Mouse (Mus musculus) 3134 (cell line): ENCODE results near the gene Serping1.
"Not testable (repeated sequence)": the region's sequence is repeated elsewhere in the genome, so short reads cannot be mapped to it uniquely, and the experiment has no call there.

Experiments
- DNase-seq: peaks from one replicate; pipeline ENCODE4 v3.0.0-alpha.2; 2011; ENCODE audit warnings: low spot score; ENCODE audit not compliant: insufficient read length; ENCODE audit errors: extremely low read depth

The Serping1 gene

DNA sequence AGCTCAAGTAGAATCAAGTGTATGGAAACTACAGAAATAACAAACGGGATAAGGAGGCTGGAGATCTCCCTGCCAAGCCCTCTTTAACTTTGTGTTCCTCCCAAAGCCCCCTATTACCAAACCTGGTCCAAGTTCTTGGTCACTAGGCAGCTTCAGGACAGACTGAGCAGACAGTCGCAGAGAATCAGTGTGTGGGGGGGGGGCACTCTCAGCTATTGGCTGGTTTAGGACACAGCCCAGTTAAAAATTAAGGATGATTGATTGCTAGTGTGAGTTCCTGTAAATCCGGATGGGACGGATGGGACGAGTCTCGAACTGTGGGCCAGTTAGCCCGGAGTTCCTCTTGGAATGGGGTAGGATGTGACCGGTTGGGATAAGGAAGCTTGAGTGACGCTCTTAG is at the start of gene Serping1:
TSS of gene Serping1 (minus strand) at position 204 of the 400 bp plus-strand sequence.
- DNase-seq = no peak

DNA sequence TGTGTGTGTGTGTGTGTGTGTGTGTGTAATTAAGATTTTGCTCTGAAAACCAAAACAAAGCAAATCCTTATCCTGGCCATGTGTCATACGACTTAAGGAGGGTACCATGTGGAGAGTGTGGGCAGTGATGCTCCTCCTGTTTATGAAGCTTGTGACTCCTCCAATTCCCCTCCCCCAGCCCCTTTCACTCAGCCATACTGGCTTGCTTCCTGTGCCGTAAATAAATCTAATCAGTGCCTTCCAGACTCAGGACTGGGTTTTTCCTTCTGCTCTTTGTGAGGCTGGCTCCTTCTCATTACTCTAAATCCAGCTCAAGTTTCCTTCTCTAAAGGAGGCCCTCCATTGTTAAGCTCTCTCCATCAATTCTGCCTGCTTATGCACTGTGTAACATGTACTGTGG is 48.0 kb upstream of the Serping1 start:
- no peak for DNase-seq

DNA sequence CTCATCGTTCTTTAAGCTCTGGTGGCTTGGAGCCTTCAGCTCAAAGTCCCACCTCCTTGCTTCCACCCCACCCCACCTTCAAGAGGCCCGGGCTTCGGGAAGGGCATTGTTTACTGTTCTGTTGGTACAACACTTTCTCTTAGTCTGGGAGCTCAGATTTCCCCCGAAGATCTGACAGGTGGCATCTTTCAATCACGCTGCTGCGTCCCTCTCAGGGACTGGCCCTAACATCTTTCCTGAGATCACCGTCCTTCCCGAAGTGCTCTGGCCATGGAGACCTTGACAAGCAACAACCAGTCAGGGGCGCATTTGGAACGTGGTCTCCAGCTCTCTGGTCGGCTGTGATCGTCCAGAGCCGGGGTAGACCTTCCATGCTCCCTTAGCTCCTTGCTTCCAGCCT is 47.3 kb upstream of the Serping1 start, which contains the start of gene Smtnl1:
TSS of gene Smtnl1 (minus strand) at position 101 of the 400 bp plus-strand sequence.
- DNase-seq = no peak

- DNase-seq = no peak
Observed at GRCm38 (mm10) chr2:84819861-84820260, 44.6 kb upstream of the Serping1 start.

DNA sequence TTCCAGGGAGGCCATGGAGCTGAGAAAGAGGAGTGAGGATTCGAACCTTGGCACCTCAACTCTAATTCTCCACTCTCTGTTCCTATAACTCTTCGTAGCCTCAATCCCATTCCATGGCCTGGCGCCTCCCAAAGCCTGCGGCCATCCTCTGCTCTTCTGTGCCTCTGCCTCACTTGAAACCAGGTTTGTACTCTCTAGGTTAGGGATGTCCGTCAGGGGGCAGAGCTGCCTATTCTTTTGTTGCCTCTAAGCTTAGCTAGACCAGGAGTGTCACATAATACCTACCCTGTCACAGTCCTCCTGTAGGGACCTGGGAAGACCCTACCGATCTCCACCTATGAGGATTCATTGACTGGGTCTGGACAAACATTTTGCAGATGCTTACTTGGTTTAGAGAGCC is 37.4 kb upstream of the Serping1 start:
- DNase-seq = no peak

DNA sequence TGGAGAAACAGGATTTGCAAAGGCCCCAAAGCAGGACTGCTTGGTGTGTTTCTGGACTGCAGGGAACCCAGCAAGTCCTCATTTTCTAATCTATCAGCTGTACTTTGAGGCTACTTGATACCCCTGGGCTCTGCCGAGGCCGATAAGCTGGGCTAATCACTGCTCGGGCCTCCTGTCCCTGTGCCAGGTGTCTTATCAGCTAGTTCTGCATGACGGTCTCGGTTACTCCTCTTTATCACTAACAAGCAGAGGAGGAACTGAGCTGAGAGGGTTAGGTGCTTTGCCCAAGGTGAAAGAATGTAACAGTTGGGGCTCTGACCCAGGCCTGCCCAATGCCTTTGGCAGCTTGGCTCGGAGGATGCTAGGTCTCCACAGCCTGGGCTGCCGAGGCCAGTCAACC is 36.6 kb upstream of the Serping1 start:
- no peak for DNase-seq

GRCm38 (mm10) chr2:84810886-84811577 is 35.8 kb upstream of the Serping1 start:
- peak; percentile 55 for DNase-seq

DNA sequence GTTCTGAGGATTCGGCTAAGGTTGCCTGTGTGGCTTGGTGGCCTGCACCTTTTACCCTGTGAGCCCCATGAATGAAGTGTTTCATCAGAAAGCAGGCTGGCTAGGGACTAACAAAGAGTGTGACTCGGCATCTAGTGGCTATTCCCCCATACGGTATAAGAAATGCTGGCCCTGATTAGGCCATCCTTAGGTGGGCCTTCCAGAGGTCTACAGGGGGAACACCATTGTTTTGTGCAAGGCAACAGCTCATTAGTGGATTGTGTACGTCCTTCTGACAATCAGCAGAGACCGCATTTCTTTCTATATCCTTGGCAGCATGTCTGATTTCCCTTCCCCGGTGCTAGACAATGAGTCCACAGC is 35.3 kb upstream of the Serping1 start:
- DNase-seq = no peak

DNA sequence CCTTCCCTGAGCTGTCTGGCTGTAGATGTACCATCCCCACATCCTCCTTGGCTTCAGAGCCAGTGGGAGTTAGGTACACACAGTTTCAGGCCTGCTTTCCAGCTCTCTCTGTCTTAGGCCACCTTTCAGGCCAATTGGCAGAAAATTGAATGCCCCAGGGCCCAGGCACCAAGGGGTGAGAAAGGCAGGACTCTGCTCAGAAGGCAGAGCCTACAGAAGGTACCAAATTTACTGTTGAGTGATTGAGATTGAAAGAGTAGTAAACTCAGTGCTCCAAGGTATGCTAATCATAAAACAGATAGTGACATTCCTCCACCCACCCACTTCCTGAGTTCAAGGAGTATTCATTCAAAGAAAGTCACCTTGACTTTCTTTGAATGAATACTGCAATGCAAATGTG is 34.1 kb upstream of the Serping1 start:
- DNase-seq = no peak

- DNase-seq = no peak
Observed at GRCm38 (mm10) chr2:84806546-84806945, 31.3 kb upstream of the Serping1 start.

DNA sequence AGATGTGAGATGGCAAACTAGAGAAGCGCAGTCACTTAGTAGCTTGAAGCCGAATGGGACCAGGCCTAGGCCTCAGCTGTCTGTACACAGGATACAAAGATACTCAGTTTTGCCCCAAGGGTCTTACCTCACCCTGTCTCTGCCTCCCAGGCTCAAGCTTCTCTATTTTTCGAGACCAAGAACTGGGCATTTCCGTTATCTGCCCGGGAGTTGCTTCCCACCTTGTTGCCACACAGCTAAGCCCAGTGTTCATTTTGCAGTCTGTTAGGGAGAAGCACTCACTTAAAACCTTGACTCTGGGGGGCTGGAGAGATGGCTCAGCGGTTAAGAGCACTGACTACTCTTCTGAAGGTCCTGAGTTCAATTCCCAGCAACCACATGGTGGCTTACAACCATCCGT is 28.7 kb upstream of the Serping1 start:
- DNase-seq = no peak

DNA sequence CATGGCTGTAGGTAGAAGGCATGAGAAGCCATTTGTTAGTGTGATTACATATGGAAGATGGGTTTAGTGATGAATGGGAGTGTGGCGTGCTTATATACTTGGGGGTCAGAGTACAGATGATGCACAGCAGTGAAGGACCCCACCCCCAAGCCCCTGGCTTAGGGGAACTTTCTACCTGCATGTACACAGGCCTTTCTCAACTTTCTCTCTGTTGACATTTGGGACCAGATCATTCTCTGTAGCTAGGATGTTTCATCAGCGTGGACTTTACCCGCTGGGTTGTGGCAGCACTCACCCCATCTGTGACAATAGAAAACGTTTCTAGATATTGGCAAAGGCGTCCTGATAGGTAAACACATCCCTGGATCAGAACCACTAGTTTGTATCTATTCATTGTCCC is 26.0 kb upstream of the Serping1 start:
- DNase-seq = not testable (repeated sequence)

DNA sequence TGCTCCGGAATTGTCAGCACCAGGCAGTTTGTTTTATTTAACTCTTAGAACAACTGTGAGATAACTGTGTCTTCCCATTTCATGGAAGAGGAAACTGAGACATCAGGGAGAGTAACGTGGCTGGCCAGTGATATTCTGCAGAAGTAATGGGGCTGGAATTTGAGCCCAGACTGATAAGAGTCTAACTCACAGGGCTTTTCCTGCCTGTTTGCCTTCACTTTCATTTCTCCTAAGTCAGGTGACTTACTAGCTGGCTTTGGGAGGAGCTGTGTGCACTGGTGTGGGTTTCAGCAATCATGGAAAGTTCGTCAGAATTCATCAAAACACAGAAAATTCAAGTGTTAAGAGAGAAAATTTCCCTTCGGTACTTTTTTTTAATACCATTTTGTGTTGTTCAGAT is 25.1 kb upstream of the Serping1 start:
- DNase-seq = no peak

- peak; percentile 55 for DNase-seq
Observed at GRCm38 (mm10) chr2:84799041-84799561, 23.9 kb upstream of the Serping1 start.

- peak; percentile 68 for DNase-seq
Observed at GRCm38 (mm10) chr2:84798493-84798921, 23.3 kb upstream of the Serping1 start, which contains the start of gene Ube2l6. Gene Ube2l6, plus strand, starts transcription at chr2:84798828.

GRCm38 (mm10) chr2:84797833-84798492 is 22.7 kb upstream of the Serping1 start:
- peak; percentile 32 for DNase-seq

DNA sequence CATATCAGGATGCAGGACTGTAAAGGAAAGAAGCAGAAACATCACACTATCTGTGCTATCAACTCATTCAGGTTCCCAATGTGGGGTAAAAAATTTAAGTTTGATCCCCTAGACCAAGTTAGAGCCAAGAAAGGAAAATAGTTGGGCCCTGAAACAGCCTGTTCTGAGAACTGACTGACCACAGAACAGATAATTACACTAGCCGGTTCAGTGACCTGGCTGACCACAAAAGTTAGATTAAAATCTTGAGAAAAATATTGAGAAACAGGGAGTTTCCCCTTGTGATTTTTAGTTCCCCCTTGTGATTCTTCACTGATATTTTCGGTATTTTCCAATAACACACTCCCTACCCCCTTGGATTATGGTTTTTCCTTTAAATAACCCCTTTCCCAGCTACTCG is 18.6 kb upstream of the Serping1 start:
- DNase-seq = no peak

- DNase-seq = no peak
Observed at GRCm38 (mm10) chr2:84793154-84793553, 17.9 kb upstream of the Serping1 start.

DNA sequence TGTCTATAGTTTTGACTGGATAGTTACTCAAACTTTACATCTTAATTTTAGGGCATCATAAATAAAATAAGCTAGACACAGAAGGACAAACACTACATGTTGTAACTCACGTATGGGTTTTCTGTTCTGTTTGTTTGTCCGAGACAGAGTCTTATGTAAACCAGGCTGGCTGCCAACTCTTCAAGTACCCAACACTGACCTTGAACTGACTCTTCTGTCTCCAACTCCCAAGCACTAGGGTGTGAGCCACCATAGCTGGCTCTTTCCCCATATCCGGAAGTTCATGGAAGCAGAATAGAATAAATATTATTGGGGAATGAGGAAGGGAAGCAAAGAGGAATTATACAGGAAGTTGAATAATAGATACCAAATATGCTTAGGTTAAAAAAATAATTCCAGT is 17.3 kb upstream of the Serping1 start:
- DNase-seq = no peak

- DNase-seq = no peak
Observed at GRCm38 (mm10) chr2:84790418-84790817, 15.2 kb upstream of the Serping1 start.

GRCm38 (mm10) chr2:84788316-84788715 is 13.1 kb upstream of the Serping1 start:
- DNase-seq = no peak
